Mouse (Mus musculus) CD4-positive helper T cell, adult 2 months (primary cell): Measurements from ENCODE around the gene Wdr25.

Source experiments
- DNase-seq: peaks from one replicate; pipeline ENCODE4 v3.0.0-alpha.2; 2012; ENCODE audit warnings: low read depth, missing footprints, low spot score

The Wdr25 gene

DNA sequence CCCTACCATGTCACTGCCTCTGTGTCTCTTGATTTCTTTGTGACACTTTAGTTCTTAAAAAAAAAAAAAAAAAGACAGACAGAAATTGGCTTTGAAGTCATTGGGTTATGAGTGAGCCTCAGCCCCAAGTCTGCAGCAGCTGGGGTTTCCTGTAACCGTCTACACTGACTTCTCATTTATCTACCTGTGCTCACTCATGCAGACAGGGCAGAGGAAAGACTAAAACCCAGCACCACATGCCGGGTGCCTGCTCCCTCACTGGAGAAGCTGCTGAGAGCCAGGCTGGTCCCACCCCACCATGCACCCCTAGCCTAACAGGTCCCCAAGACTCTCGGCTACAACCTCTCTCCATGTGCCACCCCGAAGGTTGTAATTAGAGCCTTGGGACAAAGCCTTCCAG, 164.3 kb downstream of the Wdr25 start:
- DNase-seq: peak; percentile 29

- no peak for DNase-seq
Measured at GRCm38 (mm10) chr12:109058660-109059059, 165.2 kb downstream of the Wdr25 start.

- peak; percentile 63 for DNase-seq
Measured at GRCm38 (mm10) chr12:109067561-109068135, 174.2 kb downstream of the Wdr25 start.

- peak; percentile 41 for DNase-seq
Measured at GRCm38 (mm10) chr12:109068167-109068653, 174.8 kb downstream of the Wdr25 start, which contains the start of gene Begain. Gene Begain (minus strand): TSS chr12:109068217.

DNA sequence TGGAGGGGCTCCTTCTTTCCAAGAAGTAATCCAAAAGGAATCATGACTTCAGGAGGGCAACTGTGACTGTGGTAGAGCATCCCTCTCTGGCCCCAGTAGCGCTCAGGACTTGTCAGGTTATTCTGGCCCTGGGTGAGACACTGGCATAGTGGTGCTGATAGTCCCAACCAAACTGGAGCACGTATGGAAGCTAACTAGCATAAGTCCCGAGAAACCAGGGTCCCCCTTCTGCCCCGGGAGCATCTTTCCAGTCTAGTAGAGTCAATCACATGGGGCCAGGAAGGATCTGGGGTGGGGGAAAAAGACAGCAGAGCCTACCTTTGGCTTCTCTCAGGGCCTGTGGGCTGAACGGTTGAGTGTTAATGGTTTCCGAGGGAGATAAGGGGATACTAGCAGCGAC, 175.3 kb downstream of the Wdr25 start:
- DNase-seq: no peak

DNA sequence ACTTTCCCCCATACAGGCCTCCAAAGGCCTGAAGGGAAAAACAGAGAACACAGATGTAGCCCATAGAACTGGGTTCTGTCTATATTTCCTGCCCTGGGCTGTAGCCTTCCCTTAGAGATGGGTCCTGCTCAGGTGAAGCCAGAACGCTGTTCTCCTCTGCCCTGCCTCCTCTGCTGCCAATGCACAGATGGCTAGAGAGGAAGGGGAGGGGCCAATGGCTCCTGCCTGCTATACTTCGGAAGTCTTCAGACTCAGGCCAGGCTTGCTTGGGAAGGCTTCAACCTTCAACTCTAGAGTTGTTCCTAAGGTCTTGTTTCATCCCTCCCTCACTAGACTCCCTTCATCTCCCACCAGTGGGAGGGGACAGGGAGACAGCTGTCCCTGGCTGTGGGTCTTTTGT, 176.3 kb downstream of the Wdr25 start:
- DNase-seq: no peak

GRCm38 (mm10) chr12:109071248-109071647, 177.8 kb downstream of the Wdr25 start:
- DNase-seq: no peak

DNA sequence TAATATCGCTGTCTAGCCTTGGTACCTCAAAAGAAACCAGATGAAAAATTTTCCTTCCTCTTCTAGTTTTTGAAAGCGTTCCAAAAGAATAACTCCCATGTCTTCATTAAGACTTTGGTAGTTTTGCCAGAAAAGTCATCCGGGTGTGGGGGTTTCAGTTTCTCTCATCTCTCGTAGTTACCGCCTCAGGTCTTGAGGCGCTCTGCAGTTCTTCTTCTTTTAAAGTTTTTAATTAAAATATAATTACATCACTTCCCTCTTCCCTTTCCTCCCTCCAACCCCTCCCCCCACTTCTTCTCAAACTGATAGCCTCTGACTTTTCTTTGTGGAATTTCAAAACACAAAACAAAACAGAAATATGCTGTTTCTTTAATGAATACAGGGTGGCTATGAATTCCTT, 180.7 kb downstream of the Wdr25 start:
- no peak for DNase-seq

- no peak for DNase-seq
Measured at GRCm38 (mm10) chr12:109074777-109075285, 181.4 kb downstream of the Wdr25 start.

GRCm38 (mm10) chr12:109077036-109077435, 183.6 kb downstream of the Wdr25 start:
- DNase-seq: no peak
